Mouse (Mus musculus) erythroblast, adult 5-6 weeks (primary cell): Measurements from ENCODE around the gene Gm10681. TPM values are rescaled to one million over a fixed set of nuclear protein-coding genes. Genes with fewer than 3 reads are reported as not detected.
"Not testable (repeated sequence)": the region's sequence is repeated elsewhere in the genome, so short reads cannot be mapped to it uniquely, and the experiment has no call there.

Source experiments
- ATAC-seq: replicated peaks from 2 replicates; pipeline ENCODE4 v1.8.0; 2016; ENCODE audit warnings: moderate number of reproducible peaks, mild to moderate bottlenecking, moderate TSS enrichment, inconsistent platforms; ENCODE audit not compliant: poor library complexity, low FRiP score, severe bottlenecking
- total RNA-seq, 2 experiments: library from RNA; stranded (forward) in 1 of 2; stranded (reverse) in 1 of 2; fragments of 150-400 nt in 1 of 2; fragments of 200-764, 138-1000 nt in 1 of 2; gene quantifications; 2 replicates each; pipeline versions ENCODE4 v1.2.3 to v1.2.4; 2015 to 2017; ENCODE audit warnings: low replicate concordance in 2 of 2

Gm10681 gene
- total RNA-seq, 2 experiments from 2014 or later, result not detected

- ATAC-seq, result not testable (repeated sequence)
Measured at GRCm38 (mm10) chr3:98524552-98524951, 64.1 kb downstream of the Gm10681 start.

DNA sequence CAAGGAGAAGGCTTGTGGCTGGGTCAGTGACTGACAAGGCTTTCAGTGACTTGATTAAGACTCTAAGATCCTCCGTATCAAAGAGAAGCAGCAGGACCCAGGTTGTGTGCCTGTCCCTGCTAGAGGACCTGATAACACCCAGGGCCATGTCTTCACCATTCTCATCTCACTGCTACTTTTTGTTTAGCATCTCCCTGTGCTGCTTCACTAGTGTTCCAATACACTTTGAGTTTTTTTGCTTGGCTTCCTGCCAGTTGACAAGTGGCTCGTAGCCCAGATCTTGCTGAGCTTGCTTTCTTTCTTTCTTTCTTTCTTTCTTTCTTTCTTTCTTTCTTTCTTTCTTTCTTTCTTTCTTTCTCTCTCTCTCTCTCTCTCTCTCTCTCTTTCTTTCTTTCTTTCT lies 65.8 kb downstream of the Gm10681 start:
- ATAC-seq, result not testable (repeated sequence)

GRCm38 (mm10) chr3:98510414-98510813 lies 78.2 kb downstream of the Gm10681 start, which contains the start of gene Hsd3b4:
Gene Hsd3b4, minus strand, starts transcription at chr3:98510514.
- not testable (repeated sequence) for ATAC-seq

GRCm38 (mm10) chr3:98507229-98507628 lies 81.4 kb downstream of the Gm10681 start:
- not testable (repeated sequence) for ATAC-seq

Other genes with a start within 250 kb of the Gm10681 start
- 9.4 and 11.5 TPM in 2 replicates for gene Phgdh, start 248.8 kb downstream of the Gm10681 start, total RNA-seq (2015; ENCODE audit: low replicate concordance)
- gene Phgdh, start 248.8 kb downstream of the Gm10681 start, total RNA-seq (2017; ENCODE audit: low replicate concordance), result 26.4 and 30.0 TPM in 2 replicates
- 1.2 TPM in 1 of 2 replicates, not detected in the other for gene Zfp697, start 206.3 kb downstream of the Gm10681 start, total RNA-seq (2015; ENCODE audit: low replicate concordance)
- gene Zfp697, start 206.3 kb downstream of the Gm10681 start, total RNA-seq (2017; ENCODE audit: low replicate concordance), result 0.09 and 0.14 TPM in 2 replicates
- gene Gm4450, start 131.7 kb downstream of the Gm10681 start, total RNA-seq (2015; ENCODE audit: low replicate concordance), result not detected in 2 replicates
- gene Gm4450, start 131.7 kb downstream of the Gm10681 start, total RNA-seq (2017; ENCODE audit: low replicate concordance), result not detected in 2 replicates
- gene Hsd3b4, start 78.3 kb downstream of the Gm10681 start, total RNA-seq (2015; ENCODE audit: low replicate concordance), result not detected in 2 replicates
- gene Hsd3b4, start 78.3 kb downstream of the Gm10681 start, total RNA-seq (2017; ENCODE audit: low replicate concordance), result not detected in 2 replicates
- not detected in 2 replicates for gene Hsd3b5, start 41.4 kb upstream of the Gm10681 start, total RNA-seq (2015; ENCODE audit: low replicate concordance)
- not detected in 2 replicates for gene Hsd3b5, start 41.4 kb upstream of the Gm10681 start, total RNA-seq (2017; ENCODE audit: low replicate concordance)
- gene Hsd3b2, start 135.7 kb upstream of the Gm10681 start, total RNA-seq (2015; ENCODE audit: low replicate concordance), result not detected in 2 replicates
- gene Hsd3b2, start 135.7 kb upstream of the Gm10681 start, total RNA-seq (2017; ENCODE audit: low replicate concordance), result not detected in 2 replicates
- not detected in 2 replicates for gene Hsd3b3, start 174.3 kb upstream of the Gm10681 start, total RNA-seq (2015; ENCODE audit: low replicate concordance)
- not detected in 2 replicates for gene Hsd3b3, start 174.3 kb upstream of the Gm10681 start, total RNA-seq (2017; ENCODE audit: low replicate concordance)
- not detected in 2 replicates for gene Hsd3b6, start 225.6 kb upstream of the Gm10681 start, total RNA-seq (2015; ENCODE audit: low replicate concordance)
- not detected in 2 replicates for gene Hsd3b6, start 225.6 kb upstream of the Gm10681 start, total RNA-seq (2017; ENCODE audit: low replicate concordance)